Mouse (Mus musculus) MEL (cell line): ENCODE measurements at regions not wholly inside any gene's neighbourhood (a gene's known extent, or its start where the extent isn't known, plus 50 kb on each side); places are given as distances from the start of the nearest gene placed in this dataset.

ENCODE experiments used
- CHD2 ChIP-seq: IDR thresholded peaks from 2 replicates; pipeline ENCODE4 v1.6.1; 2011; ENCODE audit warnings: low read length, improper control_type of control experiment
- CTCF ChIP-seq, 3 experiments: IDR thresholded peaks in 2 of 3; conservative IDR thresholded peaks in 1 of 3; 2 replicates each; pipeline ENCODE4 v1.5.1; 2011 to 2012; ENCODE audit warnings: low read length in 3 of 3, low read depth in 2 of 3, mild to moderate bottlenecking in 2 of 3, improper control_type of control experiment in 1 of 3, inconsistent platforms in 1 of 3, mixed read lengths in 1 of 3, moderate library complexity in 1 of 3; ENCODE audit not compliant: control insufficient read depth in 1 of 3, insufficient read depth in 1 of 3, poor library complexity in 1 of 3, severe bottlenecking in 1 of 3
- ETS1 ChIP-seq: IDR thresholded peaks from 2 replicates; pipeline ENCODE4 v1.6.1; 2012; ENCODE audit warnings: low read depth, mild to moderate bottlenecking, inconsistent platforms, low read length, improper control_type of control experiment, moderate library complexity
- JUND ChIP-seq: IDR thresholded peaks from 2 replicates; pipeline ENCODE4 v1.6.1; 2011; ENCODE audit warnings: low read depth, mild to moderate bottlenecking, improper control_type of control experiment, low read length
- KAT2A ChIP-seq: conservative IDR thresholded peaks from 2 replicates; pipeline ENCODE4 v1.6.1; 2012; ENCODE audit warnings: low read depth, low read length, improper control_type of control experiment, inconsistent platforms
- MAX ChIP-seq: IDR thresholded peaks from 2 replicates; pipeline ENCODE4 v1.6.1; 2011; ENCODE audit warnings: low read length, improper control_type of control experiment
- NELFE ChIP-seq: IDR thresholded peaks from 2 replicates; pipeline ENCODE4 v1.6.1; 2011; ENCODE audit warnings: low read depth, low read length, improper control_type of control experiment
- POLR2A ChIP-seq, 2 experiments: IDR thresholded peaks; 2 replicates each; pipeline ENCODE4 v1.6.1; 2011 to 2012; ENCODE audit warnings: low read length in 2 of 2, mild to moderate bottlenecking in 2 of 2, control low read depth in 1 of 2, improper control_type of control experiment in 1 of 2, low read depth in 1 of 2, moderate library complexity in 1 of 2; ENCODE audit not compliant: control insufficient read depth in 1 of 2, insufficient read depth in 1 of 2, poor library complexity in 1 of 2

DNA sequence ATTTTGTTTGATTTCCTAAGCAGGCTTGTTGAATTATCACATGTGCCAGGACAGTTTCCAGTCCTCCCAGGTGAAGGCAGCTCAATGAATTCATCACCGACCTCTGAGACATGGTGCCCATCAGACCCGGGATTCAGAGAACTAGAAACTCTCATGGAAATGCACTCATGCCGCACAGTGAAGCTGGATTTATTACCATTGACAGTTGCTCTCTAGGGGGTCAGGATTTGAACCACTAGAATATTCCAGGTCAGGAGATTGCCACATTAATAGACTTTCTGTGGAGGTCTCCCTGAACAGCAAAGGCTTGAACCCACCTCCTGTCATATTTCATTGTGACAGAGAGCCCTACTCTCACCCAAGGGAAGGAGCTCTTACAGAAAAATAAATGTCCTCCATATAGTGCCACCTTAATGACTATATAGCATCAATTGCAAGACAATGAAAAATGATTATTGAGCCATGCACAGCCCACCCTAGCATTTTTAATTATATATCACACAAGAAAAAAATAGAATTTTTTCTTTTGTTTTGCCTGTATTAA, 397.6 kb upstream of the Acvr2a start:
- TF ChIP-seq ETS1 (no peak), POLR2A (IDR thresholded peaks at IDR 0.05; ENCODE audit: control insufficient read depth in 1 of 2, insufficient read depth in 1 of 2, low read depth in 1 of 2, low read length in 2 of 2, poor library complexity in 1 of 2) (no peak), MAX (no peak), KAT2A (no peak), CTCF (IDR thresholded peaks at IDR 0.05 in 2 of 3, conservative IDR thresholded peaks at IDR 0.05 in 1 of 3; ENCODE audit: control insufficient read depth in 1 of 3, insufficient read depth in 1 of 3, low read depth in 2 of 3, low read length in 3 of 3, poor library complexity in 1 of 3, severe bottlenecking in 1 of 3) (no peak), JUND (no peak), CHD2 (no peak), NELFE (no peak)
